Mouse (Mus musculus): ENCODE data around the gene Ctla4.
A peak's percentile ranks its signal among the peaks of the same experiment; 100 is the strongest.

Ctla4 gene

DNA sequence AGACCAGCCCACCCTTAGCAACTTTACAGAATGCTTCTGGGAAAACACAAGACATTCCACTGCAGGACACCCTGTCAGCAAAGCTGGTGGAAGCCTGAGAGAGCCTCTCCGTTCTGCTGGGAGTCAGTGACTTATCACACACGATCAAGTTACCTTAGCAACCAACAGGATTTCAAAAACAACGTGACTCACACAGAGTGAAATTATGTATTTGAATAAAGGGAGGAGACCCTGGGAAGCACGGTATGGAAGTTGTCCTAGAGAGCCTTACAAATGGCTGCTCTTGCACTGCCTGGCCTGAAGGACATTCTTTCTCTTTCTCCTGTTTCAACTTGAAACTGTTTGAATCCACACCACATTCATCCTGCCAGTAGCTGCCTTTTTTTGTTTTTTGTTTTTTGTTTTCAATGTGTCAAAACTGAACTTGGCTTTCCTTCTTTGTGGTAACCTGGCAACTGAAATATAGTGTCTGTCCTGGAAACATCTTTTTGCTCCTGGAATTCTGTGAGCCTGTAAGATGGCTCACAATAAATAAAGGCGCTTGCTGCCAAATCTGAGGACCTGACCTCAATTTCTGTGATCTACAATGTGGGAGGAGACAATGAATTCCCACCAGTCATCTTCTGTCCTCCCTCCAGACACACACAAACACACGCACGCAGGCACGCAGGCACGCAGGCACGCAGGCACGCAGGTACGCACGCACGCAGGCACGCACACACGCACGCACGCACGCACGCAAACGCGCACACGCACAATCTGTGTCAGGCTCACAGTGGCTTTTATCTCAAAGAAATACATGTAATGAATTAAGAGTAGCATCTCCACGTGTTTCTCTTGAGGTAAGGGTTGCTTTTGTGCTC lies 33.9 kb downstream of the Ctla4 start:
- DNase-seq (ENCODE audit: low read depth, low spot score) = peak; percentile 40

GRCm38 (mm10) chr1:60929036-60929435 lies 42.2 kb downstream of the Ctla4 start:
- no peak for DNase-seq (ENCODE audit: low read depth, low spot score)

GRCm38 (mm10) chr1:60930397-60930796 lies 43.6 kb downstream of the Ctla4 start:
- DNase-seq (ENCODE audit: low read depth, low spot score) = no peak

GRCm38 (mm10) chr1:60935968-60936581 lies 49.3 kb downstream of the Ctla4 start:
- no peak for DNase-seq (ENCODE audit: low read depth, low spot score)

GRCm38 (mm10) chr1:60936963-60937711 lies 50.3 kb downstream of the Ctla4 start:
- DNase-seq (ENCODE audit: low read depth, low spot score) = no peak

DNA sequence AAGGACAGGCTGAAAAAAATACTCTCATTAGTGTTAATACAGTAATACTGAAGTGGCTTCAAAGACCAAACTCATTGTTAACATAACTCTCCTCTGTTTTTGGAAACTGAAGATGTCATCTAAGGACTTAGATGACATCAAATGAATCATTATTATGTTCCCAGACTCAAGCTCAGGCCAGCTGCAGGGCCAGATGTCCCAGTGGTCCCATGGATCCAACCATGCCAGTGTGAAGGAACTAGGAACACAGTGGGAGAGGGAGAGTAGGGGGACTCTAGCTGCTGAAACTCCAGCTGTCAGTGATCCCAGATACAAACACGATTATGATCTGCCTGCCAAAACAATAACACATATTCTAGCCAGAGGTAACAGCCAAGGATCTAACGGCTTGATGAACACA lies 51.5 kb downstream of the Ctla4 start:
- no peak for DNase-seq (ENCODE audit: low read depth, low spot score)

DNA sequence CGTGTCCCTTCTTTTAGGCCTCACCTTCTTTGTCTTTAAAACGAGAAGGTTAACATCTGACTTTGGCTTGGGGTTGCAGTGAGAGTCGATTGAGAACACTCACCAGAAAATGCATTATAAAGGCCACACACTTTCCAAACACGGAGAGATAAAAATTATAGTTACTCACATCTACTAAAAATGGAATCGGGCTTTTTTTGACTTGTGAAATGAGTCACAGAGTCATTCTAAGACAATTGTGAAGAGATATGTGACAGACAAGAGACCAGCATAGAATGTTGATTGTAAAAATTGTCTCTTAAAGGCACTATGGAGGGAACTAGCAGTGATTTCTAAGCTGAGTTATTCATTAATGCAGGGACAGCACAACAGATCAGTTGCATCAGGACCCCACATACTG lies 52.2 kb downstream of the Ctla4 start:
- no peak for DNase-seq (ENCODE audit: low read depth, low spot score)

DNA sequence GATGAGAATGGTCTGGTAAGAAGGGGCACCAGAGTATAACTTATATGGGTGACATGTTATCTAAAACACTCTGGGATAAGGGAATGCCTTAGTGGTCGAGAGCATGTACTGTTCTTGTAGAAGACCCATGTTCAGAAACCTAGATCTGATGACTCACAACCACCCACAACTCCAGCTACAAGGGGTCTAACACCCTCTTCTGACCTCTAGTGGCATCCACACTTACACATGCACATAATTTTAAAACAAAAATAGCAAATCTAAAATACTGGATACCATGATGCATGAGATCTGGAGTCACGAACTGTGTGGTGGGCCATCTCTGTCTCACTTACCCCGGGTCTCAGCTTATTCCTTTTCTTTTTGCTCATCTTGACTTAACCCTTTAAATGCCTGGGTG lies 53.2 kb downstream of the Ctla4 start:
- no peak for DNase-seq (ENCODE audit: low read depth, low spot score)

GRCm38 (mm10) chr1:60940620-60941019 lies 53.8 kb downstream of the Ctla4 start:
- DNase-seq (ENCODE audit: low read depth, low spot score) = no peak

DNA sequence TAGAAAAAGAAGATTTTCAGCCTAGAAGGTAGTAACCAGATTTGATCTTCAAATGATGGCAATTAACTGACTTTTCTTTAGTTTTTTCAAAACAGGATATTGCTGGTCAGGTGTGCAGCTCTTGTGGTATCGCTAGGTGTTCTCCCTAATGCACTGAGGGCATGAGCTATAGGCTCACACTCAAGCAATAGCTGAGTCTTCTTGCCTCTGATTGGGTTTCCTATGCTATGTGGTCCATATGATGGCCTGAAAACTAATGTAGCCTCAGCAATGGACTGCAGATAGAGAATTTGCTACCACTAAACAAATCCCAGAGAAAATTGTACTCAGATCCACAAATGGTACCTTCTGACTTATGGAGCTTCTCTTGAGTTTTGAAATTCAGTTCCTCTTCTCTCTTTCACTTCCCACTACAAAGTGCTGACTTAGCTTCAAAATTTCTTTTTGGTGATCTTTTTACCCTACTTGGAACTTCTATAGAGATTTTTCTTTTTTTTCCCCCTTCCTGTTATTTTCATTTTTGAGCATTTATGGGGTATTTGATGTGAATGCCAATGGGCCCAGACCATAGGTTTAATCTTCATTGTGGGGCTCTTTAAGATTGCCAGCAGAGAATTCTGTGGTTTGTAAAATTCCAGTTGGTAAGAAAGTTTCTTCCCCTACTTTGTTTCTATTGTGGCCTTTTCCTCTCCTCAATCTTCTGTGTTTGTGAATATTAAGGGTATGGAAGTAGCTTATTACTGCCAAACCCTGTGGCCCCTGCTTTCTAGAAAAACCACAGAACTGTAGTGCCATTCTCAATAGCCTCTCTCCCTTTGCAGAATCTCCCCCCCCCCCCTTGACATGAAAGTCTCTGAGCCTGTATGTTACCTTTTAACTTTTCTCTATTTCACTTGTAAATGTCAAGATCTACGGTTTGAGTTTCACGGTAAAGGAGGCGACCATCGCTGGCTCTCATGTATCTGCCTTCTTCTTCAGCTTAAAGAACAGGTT lies 54.6 kb downstream of the Ctla4 start:
- DNase-seq (ENCODE audit: low read depth, low spot score) = no peak

- DNase-seq (ENCODE audit: low read depth, low spot score) = no peak
These were observed 56.1 kb downstream of the Ctla4 start for GRCm38 (mm10) chr1:60942921-60943320.

DNA sequence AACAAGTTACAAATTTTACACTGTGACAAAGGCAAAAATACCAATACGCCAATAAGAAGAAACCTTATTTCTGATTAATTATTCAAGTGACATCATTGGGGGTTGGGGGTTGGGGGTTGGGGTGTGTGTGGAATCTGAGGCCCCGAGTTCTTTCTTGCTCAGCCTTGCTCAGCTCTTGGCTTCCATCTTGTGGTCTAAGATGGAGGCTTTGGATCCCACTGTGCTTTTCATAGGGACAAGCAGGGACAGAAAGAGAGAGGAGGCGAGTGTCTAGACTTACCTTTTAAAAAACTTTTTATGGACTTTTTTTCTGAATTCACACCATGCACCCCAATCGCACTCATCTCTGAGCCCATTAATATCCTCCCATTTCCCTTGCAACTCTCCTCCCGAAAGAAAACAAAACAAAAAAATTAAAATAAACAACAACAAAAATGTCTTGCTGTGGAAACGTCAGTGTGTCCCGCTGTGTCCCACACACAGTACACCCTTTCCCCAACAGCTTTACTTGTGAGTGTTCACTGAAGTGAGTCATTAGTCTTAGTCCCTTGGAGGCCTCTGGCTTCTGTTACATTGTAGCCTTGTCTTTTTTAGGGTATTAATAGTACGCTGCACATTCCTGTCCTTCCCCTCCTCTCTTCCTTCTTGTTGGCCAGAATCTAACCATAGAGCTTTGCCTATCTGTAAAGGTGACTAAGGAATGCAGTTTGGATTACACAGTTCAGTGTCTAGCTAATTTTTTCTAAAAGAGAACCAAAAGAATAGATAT lies 59.0 kb downstream of the Ctla4 start:
- DNase-seq (ENCODE audit: low read depth, low spot score) = no peak

DNA sequence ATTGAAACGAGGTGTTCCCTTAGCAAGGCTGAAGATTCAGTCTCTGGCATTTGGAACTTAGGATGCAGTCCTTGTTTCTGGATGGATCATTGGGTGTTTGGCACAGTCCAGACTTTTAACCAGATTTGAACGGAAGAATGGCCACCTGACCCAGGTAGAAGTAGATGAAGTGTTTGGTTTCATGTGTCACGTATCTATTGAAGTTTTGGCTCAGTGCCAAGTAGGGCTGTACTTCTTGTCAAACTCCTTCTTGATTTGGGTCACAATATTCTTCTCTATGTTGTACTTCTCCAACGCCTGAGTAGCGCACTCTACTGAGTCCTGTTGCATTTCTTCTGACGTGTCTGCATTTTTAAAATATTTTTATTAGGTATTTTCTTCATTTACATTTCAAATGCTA lies 61.3 kb downstream of the Ctla4 start:
- no peak for DNase-seq (ENCODE audit: low read depth, low spot score)

DNA sequence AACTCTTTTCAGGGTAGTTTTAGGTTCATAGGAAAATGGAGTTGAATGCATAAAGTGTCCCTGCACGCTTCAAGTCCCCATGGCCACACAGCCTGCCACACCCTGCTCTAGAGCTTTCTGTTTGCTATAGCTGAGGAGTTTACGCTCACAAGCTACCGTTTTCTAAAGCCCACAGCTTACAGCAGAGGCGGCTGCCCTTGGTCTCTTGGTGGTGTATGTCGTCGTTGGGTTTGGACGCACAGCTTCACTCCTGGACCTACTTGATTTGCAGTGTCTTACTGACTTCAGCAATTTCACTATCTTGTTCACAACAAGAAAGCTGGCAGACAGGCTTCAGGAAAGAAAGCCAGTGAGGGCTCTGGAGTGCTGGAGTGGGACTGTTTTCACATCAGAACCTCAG lies 66.2 kb downstream of the Ctla4 start:
- DNase-seq (ENCODE audit: low read depth, low spot score) = no peak

- no peak for DNase-seq (ENCODE audit: low read depth, low spot score)
These were observed 66.9 kb downstream of the Ctla4 start for GRCm38 (mm10) chr1:60953686-60954085.

DNA sequence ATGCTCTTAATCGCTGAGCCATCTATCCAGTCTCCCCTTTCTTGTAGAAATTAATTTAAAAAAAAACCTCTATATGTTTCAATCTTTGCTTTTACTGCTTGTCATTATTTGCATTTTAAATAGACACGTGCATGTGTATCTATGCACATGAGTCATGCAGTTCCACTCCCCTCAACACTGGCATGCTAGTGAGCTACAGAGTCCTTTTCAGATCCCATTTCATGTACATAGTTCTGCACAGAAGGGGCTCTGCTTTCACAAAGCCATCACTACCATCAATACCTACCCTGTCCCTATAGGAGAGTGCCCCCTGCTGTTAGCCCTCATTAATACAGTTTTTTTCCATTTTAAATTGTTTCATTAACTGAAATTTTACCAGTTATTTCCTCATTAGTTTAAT lies 68.0 kb downstream of the Ctla4 start:
- peak; percentile 47 for DNase-seq (ENCODE audit: low read depth, low spot score)

DNA sequence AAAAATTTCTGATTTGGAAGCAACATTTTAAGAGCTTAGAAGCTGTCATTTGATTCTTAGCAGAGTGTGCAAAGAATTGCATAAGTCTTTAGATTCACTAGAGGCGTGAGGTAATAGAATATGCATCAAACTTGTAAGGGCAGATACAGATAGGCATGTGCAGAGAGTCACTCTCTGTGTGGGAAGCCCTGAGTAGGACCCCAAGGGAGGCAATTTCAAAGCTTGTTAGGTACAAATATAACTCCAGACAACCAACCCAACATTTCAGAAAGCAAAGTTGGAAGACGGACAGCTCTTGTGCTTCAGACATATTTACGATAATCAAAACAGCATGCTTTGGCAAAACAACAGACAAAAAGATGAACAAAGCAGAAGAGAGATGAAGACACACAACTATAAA lies 68.4 kb downstream of the Ctla4 start:
- DNase-seq (ENCODE audit: low read depth, low spot score) = no peak

- DNase-seq (ENCODE audit: low read depth, low spot score) = no peak
These were observed 69.4 kb downstream of the Ctla4 start for GRCm38 (mm10) chr1:60956196-60956595.

GRCm38 (mm10) chr1:60958287-60958686 lies 71.5 kb downstream of the Ctla4 start:
- peak; percentile 25 for DNase-seq (ENCODE audit: low read depth, low spot score)

DNA sequence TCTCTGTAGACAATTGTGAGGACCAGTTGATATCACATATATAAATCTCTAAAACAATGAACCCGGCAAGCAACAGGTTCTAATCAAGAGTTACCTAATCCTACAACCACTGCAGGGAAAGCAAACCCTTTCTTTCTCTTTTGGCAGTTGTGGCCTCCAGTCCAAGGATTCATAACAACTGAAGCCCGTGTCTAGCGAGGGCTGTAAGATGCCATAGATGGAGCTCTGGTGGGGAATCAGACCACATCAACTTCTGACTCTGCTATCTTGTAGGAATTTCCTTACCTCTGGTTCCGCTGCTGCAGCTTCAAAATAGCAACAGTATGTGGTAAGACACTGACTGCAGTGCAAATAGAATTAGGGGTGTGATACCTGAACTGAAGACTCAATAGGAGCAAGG lies 72.4 kb downstream of the Ctla4 start:
- DNase-seq (ENCODE audit: low read depth, low spot score) = no peak

DNA sequence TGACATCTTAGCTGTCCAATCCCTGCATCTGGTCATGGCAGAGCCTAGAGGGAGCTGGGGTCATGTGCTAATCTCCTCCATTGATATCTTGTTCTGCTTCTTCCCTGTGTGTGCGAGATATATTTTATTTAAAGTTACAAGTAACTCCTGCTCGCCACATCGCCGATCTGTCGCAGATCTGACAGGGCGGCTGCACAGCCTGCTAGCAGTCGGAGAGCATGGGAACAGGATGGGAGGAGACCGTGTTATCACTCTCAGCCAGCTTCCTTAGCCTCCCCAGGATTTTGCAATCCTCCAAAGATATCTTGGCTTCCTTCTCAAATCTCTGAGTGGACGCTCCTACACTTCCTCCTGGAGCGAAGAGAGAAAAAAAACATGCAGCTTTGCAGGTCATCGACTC lies 73.7 kb downstream of the Ctla4 start:
- DNase-seq (ENCODE audit: low read depth, low spot score) = peak; percentile 20

Measured in 3T3-L1 (cell line).